ENCODE assay signal across 21 mouse cellular contexts in genomic region chr13:56057761-56058160, GRCm38 (mm10).
A peak's percentile ranks its signal among the peaks of the same experiment; 100 is the strongest.
DNase-seq lines count a peak whose midpoint lies in the region; ATAC-seq and TF ChIP-seq lines count a peak whose summit lies in the region.
"Had no signal": no experiment of that assay in that cellular context is flagged by ENCODE, and none has a peak within 500 bp of the region (broad histone marks: within the 10 kb centered on the region; RNA-seq: fewer than 3 reads in every experiment).

No protein-coding gene starts in this region.

- no peaks in the 10 kb centered on the region for H3K36me3 ChIP-seq in forebrain, postnatal 0 days (ENCODE audit: insufficient read depth)
- H3K36me3 ChIP-seq in forebrain, embryonic 10.5 days (replicated peaks): no peaks in the 10 kb centered on the region
- H3K36me3 ChIP-seq: hindbrain, embryonic 12.5 days; hindbrain, embryonic 15.5 days had no signal

- H3K27me3 ChIP-seq in forebrain, postnatal 0 days (ENCODE audit: insufficient read depth, low read length): no peaks in the 10 kb centered on the region
- peaks cover 36% of the 10 kb centered on the region for H3K27me3 ChIP-seq in forebrain, embryonic 10.5 days (ENCODE audit: poor library complexity, severe bottlenecking)
- H3K27me3 ChIP-seq: forebrain, embryonic 13.5 days; hindbrain, embryonic 12.5 days; hindbrain, embryonic 15.5 days had no signal

- H3K4me2 ChIP-seq in forebrain, postnatal 0 days (ENCODE audit: low read depth): no peak overlapping the region
- H3K4me2 ChIP-seq: forebrain, embryonic 13.5 days; heart, embryonic 11.5 days; hindbrain, embryonic 12.5 days; hindbrain, embryonic 15.5 days had no signal

- ATAC-seq in forebrain, postnatal 0 days: peak; percentile 29; the same call in 1 of the 2 replicates
- ATAC-seq: CD4-positive, CD25-positive, alpha-beta regulatory T cell, adult 4 months; forebrain, embryonic 13.5 days; intestine, postnatal 0 days had no signal

- peak; percentile 56 for DNase-seq in forebrain, postnatal 0 days
- DNase-seq in forebrain, embryonic 10.5 days (ENCODE audit: extremely low spot score, low spot score): no peak
- DNase-seq in left cerebral cortex, adult 2 months (ENCODE audit: extremely low spot score in 1 of 2, low spot score in 2 of 2): no peak
- DNase-seq in left cerebral cortex, adult 8-10 months (ENCODE audit: low spot score in 2 of 2): no peak
- DNase-seq in telencephalon, adult 2 months (ENCODE audit: low read depth, low spot score): peak; percentile 62
- no peak for DNase-seq in embryo, embryonic 10.5 days (ENCODE audit: low spot score)
- DNase-seq: adrenal gland, adult 2 months; adrenal gland, postnatal 14 days; cerebellum, adult 11-12 months; cerebellum, adult 8-10 months; cerebellum, postnatal 10 days; cerebellum, postnatal 36 days; gastrocnemius, adult 2 months; gastrocnemius, postnatal 14 days; heart, adult 11 months had no signal

- H3K4me1 ChIP-seq in forebrain, postnatal 0 days (ENCODE audit: insufficient read depth): 0 out of 2 replicates have a peak, but pooled peaks cover 3% of the 10 kb centered on the region
- peaks cover 25% of the 10 kb centered on the region for H3K4me1 ChIP-seq in forebrain, embryonic 10.5 days

- no peak overlapping the region for H3K9ac ChIP-seq in forebrain, postnatal 0 days
- H3K9ac ChIP-seq: forebrain, embryonic 13.5 days; hindbrain, embryonic 12.5 days; hindbrain, embryonic 15.5 days had no signal

- peak overlapping the region; percentile 69 for H3K27ac ChIP-seq in forebrain, postnatal 0 days (ENCODE audit: low read depth, low read length)
- no peak overlapping the region for H3K27ac ChIP-seq in forebrain, embryonic 10.5 days
- 0 out of 2 replicates have a peak overlapping the region, but pooled peaks have one; percentile 50 for H3K27ac ChIP-seq in left cerebral cortex, adult 2 months
- H3K27ac ChIP-seq: forebrain, embryonic 13.5 days; gastrocnemius, adult 2 months; hindbrain, embryonic 12.5 days; hindbrain, embryonic 15.5 days had no signal

- H3K9me3 ChIP-seq in forebrain, postnatal 0 days (ENCODE audit: low read length): no peaks in the 10 kb centered on the region
- no peaks in the 10 kb centered on the region for H3K9me3 ChIP-seq in forebrain, embryonic 10.5 days
- H3K9me3 ChIP-seq: forebrain, embryonic 13.5 days; hindbrain, embryonic 12.5 days; hindbrain, embryonic 15.5 days had no signal

- 55% methylated on average over 8 of the region's 8 CpGs for WGBS in forebrain, postnatal 0 days
- 78% methylated on average over 8 of the region's 8 CpGs for WGBS in forebrain, embryonic 10.5 days

- intact Hi-C loops in left cerebral cortex, adult 2 months (cut with DNase I): no loop called here

- no peak for TF ChIP-seq CTCF in forebrain, postnatal 0 days (IDR thresholded peaks at IDR 0.05; ENCODE audit: low read depth)
- no peak for TF ChIP-seq CTCF in left cerebral cortex, adult 2 months (IDR thresholded peaks at IDR 0.05)

- no peak overlapping the region for H3K4me3 ChIP-seq in forebrain, postnatal 0 days (ENCODE audit: low read depth, low read length)
- H3K4me3 ChIP-seq in forebrain, embryonic 10.5 days: no peak overlapping the region
- no peak overlapping the region for H3K4me3 ChIP-seq in left cerebral cortex, adult 2 months
- H3K4me3 ChIP-seq: forebrain, embryonic 13.5 days; gastrocnemius, adult 2 months; hindbrain, embryonic 12.5 days; hindbrain, embryonic 15.5 days had no signal

Comparison
In these comparisons a context has a peak if more than half of its experiments do, and no peak if none do; other contexts are left out.
1. DNase-seq: peak in forebrain, postnatal 0 days (single experiment) and telencephalon, adult 2 months (single experiment); none in forebrain, embryonic 10.5 days (single experiment), left cerebral cortex, adult 2 months (0 of 2), left cerebral cortex, adult 8-10 months (0 of 2) and embryo, embryonic 10.5 days (single experiment).